8 mouse cellular contexts compared by ENCODE assay signal in the genomic region with DNA sequence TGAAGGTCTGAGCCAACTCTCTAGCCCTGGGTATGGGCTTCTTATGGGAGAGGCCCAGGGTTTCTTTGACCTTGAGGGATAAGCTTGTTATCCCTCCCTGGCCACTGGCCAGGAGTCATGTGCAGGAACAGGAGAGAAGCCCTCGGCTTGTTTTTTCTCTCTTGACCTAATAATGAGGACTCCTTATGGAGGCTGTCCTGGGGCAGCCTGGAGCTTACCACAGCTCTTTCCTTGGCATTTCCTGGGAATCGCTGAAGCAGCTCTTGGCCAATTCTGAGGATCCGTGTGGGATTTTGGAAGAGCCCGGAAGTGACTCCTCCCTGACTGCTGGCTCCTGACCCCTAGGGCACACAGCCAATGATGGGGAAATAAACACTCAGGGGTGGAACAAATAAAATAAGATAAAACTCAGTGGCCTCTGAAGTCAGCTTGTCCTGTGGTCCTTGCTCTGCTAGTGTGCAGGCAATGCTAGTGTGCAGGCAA. TPM values are rescaled to one million over a fixed set of nuclear protein-coding genes. Genes with fewer than 3 reads are reported as not detected.
DNase-seq lines count a peak whose midpoint lies in the region; ATAC-seq and TF ChIP-seq lines count a peak whose summit lies in the region.

No protein-coding gene starts in this region.

- no peaks in the 10 kb centered on the region for H3K27me3 ChIP-seq in liver, postnatal 0 days (ENCODE audit: insufficient read depth, low read length)
- H3K27me3 ChIP-seq in liver, embryonic 11.5 days (replicated peaks; ENCODE audit: control insufficient read depth, insufficient read depth, low read length) = no peaks in the 10 kb centered on the region; the same call in 1 of the 2 replicates
- H3K27me3 ChIP-seq in heart, adult 2 months (ENCODE audit: control insufficient read depth, insufficient read depth, low read length) = no peaks in the 10 kb centered on the region
- no peaks in the 10 kb centered on the region for H3K27me3 ChIP-seq in forebrain, embryonic 10.5 days (ENCODE audit: poor library complexity, severe bottlenecking)

- H3K4me1 ChIP-seq in liver, postnatal 0 days (ENCODE audit: insufficient read depth) = no peaks in the 10 kb centered on the region
- H3K4me1 ChIP-seq in liver, embryonic 11.5 days (replicated peaks; ENCODE audit: control insufficient read depth, insufficient read depth, low read length) = no peaks in the 10 kb centered on the region
- peaks cover 9% of the 10 kb centered on the region for H3K4me1 ChIP-seq in heart, adult 2 months (ENCODE audit: control insufficient read depth, insufficient read depth, low read length)
- peaks cover 16% of the 10 kb centered on the region for H3K4me1 ChIP-seq in forebrain, embryonic 10.5 days

- intact Hi-C loops in heart, adult 2 months (cut with DNase I) = no loop called here
- intact Hi-C loops in left cerebral cortex, postnatal 14 days (cut with DNase I) = no loop called here

- H3K4me3 ChIP-seq in liver, postnatal 0 days (ENCODE audit: low read depth, low read length) = no peak overlapping the region
- H3K4me3 ChIP-seq in liver, embryonic 11.5 days (ENCODE audit: low read depth, low read length) = no peak overlapping the region
- no peak overlapping the region for H3K4me3 ChIP-seq in heart, adult 2 months
- H3K4me3 ChIP-seq in forebrain, embryonic 10.5 days = no peak overlapping the region

- WGBS in liver, postnatal 0 days (ENCODE audit: insufficient replicate concordance) = 56% methylated on average over 4 of the region's 4 CpGs
- whole genome bisulfite sequencing in liver, embryonic 11.5 days = 55% methylated on average over 4 of the region's 4 CpGs
- 13% methylated on average over 4 of the region's 4 CpGs for WGBS in heart, adult 2 months
- 69% methylated on average over 4 of the region's 4 CpGs for WGBS in forebrain, embryonic 10.5 days

- H3K9me3 ChIP-seq in liver, postnatal 0 days (ENCODE audit: low read length) = no peaks in the 10 kb centered on the region
- no peaks in the 10 kb centered on the region for H3K9me3 ChIP-seq in liver, embryonic 11.5 days (ENCODE audit: control insufficient read depth, low read length)
- no peaks in the 10 kb centered on the region for H3K9me3 ChIP-seq in forebrain, embryonic 10.5 days

- TF ChIP-seq POLR2A in heart, adult 2 months (IDR thresholded peaks at IDR 0.05; ENCODE audit: insufficient read depth, low read depth, low read length) = no peak

- H3K27ac ChIP-seq in liver, postnatal 0 days (ENCODE audit: low read depth) = 0 out of 2 replicates have a peak overlapping the region, but pooled peaks have one; percentile 6
- no peak overlapping the region for H3K27ac ChIP-seq in liver, embryonic 11.5 days (ENCODE audit: low read depth, low read length)
- peak overlapping the region; percentile 26 for H3K27ac ChIP-seq in heart, adult 2 months
- no peak overlapping the region for H3K27ac ChIP-seq in forebrain, embryonic 10.5 days

- H3K4me2 ChIP-seq in liver, postnatal 0 days (ENCODE audit: low read depth, low read length) = no peak overlapping the region
- H3K4me2 ChIP-seq in liver, embryonic 11.5 days = no peak overlapping the region

- peak; percentile 36; the same call in 1 of the 2 replicates for ATAC-seq in liver, postnatal 0 days
- no peak for ATAC-seq in liver, embryonic 11.5 days (replicated peaks; ENCODE audit: low FRiP score)

- peak; percentile 44 for DNase-seq in liver, postnatal 0 days
- DNase-seq in liver, embryonic 11.5 days (ENCODE audit: low spot score) = no peak
- peak; percentile 77 to 84 for DNase-seq in heart, adult 2 months
- DNase-seq in kidney, postnatal 10 days = peak; percentile 87
- DNase-seq in skeletal muscle tissue, adult 2 months (ENCODE audit: low read depth, low spot score) = peak; percentile 86
- no peak for DNase-seq in forebrain, embryonic 10.5 days (ENCODE audit: extremely low spot score, low spot score)
- DNase-seq in left cerebral cortex, postnatal 14 days (ENCODE audit: low spot score in 2 of 2) = no peak
- no peak for DNase-seq in layer of hippocampus, postnatal 36 days

- TF ChIP-seq EP300 in liver, postnatal 0 days (IDR thresholded peaks at IDR 0.05; ENCODE audit: low read depth) = no peak
- TF ChIP-seq EP300 in heart, adult 2 months (IDR thresholded peaks at IDR 0.05; ENCODE audit: insufficient read depth, low read depth, low read length) = no peak

- no peaks in the 10 kb centered on the region for H3K79me2 ChIP-seq in heart, adult 2 months (replicated peaks; ENCODE audit: control insufficient read depth, insufficient read depth, low read length)

- no peak for TF ChIP-seq CTCF in liver, postnatal 0 days (IDR thresholded peaks at IDR 0.05; ENCODE audit: low read depth)
- no peak for TF ChIP-seq CTCF in heart, adult 2 months (IDR thresholded peaks at IDR 0.05)

- no peaks in the 10 kb centered on the region for H3K36me3 ChIP-seq in liver, postnatal 0 days (replicated peaks; ENCODE audit: insufficient read depth, low read length)
- no peaks in the 10 kb centered on the region for H3K36me3 ChIP-seq in liver, embryonic 11.5 days (ENCODE audit: control insufficient read depth, insufficient read depth, low read length)
- no peaks in the 10 kb centered on the region for H3K36me3 ChIP-seq in heart, adult 2 months (ENCODE audit: control insufficient read depth, insufficient read depth, low read length)
- H3K36me3 ChIP-seq in forebrain, embryonic 10.5 days (replicated peaks) = no peaks in the 10 kb centered on the region

- H3K9ac ChIP-seq in liver, postnatal 0 days (replicated peaks) = no peak overlapping the region
- no peak overlapping the region for H3K9ac ChIP-seq in liver, embryonic 11.5 days (ENCODE audit: low read depth, low read length)
- H3K9ac ChIP-seq in heart, adult 2 months (ENCODE audit: low read depth, low read length) = no peak overlapping the region

RNA-seq across cellular contexts. Expression of a gene that starts 17.3 kb away (rescaled TPM):
- 1.4 and 1.7 TPM in 2 replicates for polyA plus RNA-seq in liver, postnatal 0 days (2015; fragmentation: Nextera tagmentation; extraction: Ambion mirVana)
- polyA plus RNA-seq in liver, embryonic 11.5 days (2014; fragmentation: Nextera tagmentation; extraction: Ambion mirVana) = 0.92 and 0.97 TPM in 2 replicates
- total RNA-seq in heart, adult 2 months (2021) = 1 to 10 TPM; 2.5 to 2.8 TPM
- 4.8 and 6.6 TPM in 2 replicates for polyA plus RNA-seq in heart, adult 2 months (2012; rRNA removed)
- 5.1 and 7.3 TPM in 2 replicates for polyA plus RNA-seq in forebrain, embryonic 10.5 days (2016; fragmentation: Nextera tagmentation; extraction: Ambion mirVana)
- total RNA-seq in left cerebral cortex, postnatal 14 days (2021) = 1 to 10 TPM; 3.8 to 4.9 TPM
- 1 to 10 TPM; 2.1 to 2.9 TPM for total RNA-seq in layer of hippocampus, postnatal 36 days (2021)

RNA-seq across cellular contexts. Expression of a gene that starts 40.4 kb away (rescaled TPM):
- 29.2 and 31.1 TPM in 2 replicates for polyA plus RNA-seq in liver, postnatal 0 days (2015; fragmentation: Nextera tagmentation; extraction: Ambion mirVana)
- polyA plus RNA-seq in liver, embryonic 11.5 days (2014; fragmentation: Nextera tagmentation; extraction: Ambion mirVana) = 27.2 and 31.6 TPM in 2 replicates
- 10 to 100 TPM; 23.9 to 26.4 TPM for total RNA-seq in heart, adult 2 months (2021)
- 17.1 and 28.6 TPM in 2 replicates for polyA plus RNA-seq in heart, adult 2 months (2012; rRNA removed)
- polyA plus RNA-seq in forebrain, embryonic 10.5 days (2016; fragmentation: Nextera tagmentation; extraction: Ambion mirVana) = 23.6 and 24.2 TPM in 2 replicates
- total RNA-seq in left cerebral cortex, postnatal 14 days (2021) = 10 to 100 TPM; 31.6 to 34.6 TPM
- 10 to 100 TPM; 40.3 to 40.7 TPM for total RNA-seq in layer of hippocampus, postnatal 36 days (2021)

RNA-seq across cellular contexts. Expression of a gene that starts 55.4 kb away (rescaled TPM):
- polyA plus RNA-seq in liver, postnatal 0 days (2015; fragmentation: Nextera tagmentation; extraction: Ambion mirVana) = 82.9 and 95.5 TPM in 2 replicates
- polyA plus RNA-seq in liver, embryonic 11.5 days (2014; fragmentation: Nextera tagmentation; extraction: Ambion mirVana) = 71.7 and 73.2 TPM in 2 replicates
- 10 to 100 TPM in 1 of 2 experiments, 1 to 10 TPM in 1; 9.6 to 10.4 TPM for total RNA-seq in heart, adult 2 months (2021)
- 11.3 and 14.3 TPM in 2 replicates for polyA plus RNA-seq in heart, adult 2 months (2012; rRNA removed)
- 84.9 and 89.6 TPM in 2 replicates for polyA plus RNA-seq in forebrain, embryonic 10.5 days (2016; fragmentation: Nextera tagmentation; extraction: Ambion mirVana)
- total RNA-seq in left cerebral cortex, postnatal 14 days (2021) = 10 to 100 TPM; 42.6 to 45.7 TPM
- total RNA-seq in layer of hippocampus, postnatal 36 days (2021) = 10 to 100 TPM; 48.2 to 52.6 TPM

Comparison
In these comparisons a context has a peak if more than half of its experiments do, and no peak if none do; other contexts are left out.
1. DNase-seq: peak in liver, postnatal 0 days (single experiment), heart, adult 2 months (2 of 2), kidney, postnatal 10 days (single experiment) and skeletal muscle tissue, adult 2 months (single experiment); none in liver, embryonic 11.5 days (single experiment), forebrain, embryonic 10.5 days (single experiment), left cerebral cortex, postnatal 14 days (0 of 2) and layer of hippocampus, postnatal 36 days (0 of 2).
2. H3K27ac ChIP-seq: peak in liver, postnatal 0 days (single experiment) and heart, adult 2 months (single experiment); none in liver, embryonic 11.5 days (single experiment) and forebrain, embryonic 10.5 days (single experiment).